11 mouse cellular contexts compared by ENCODE assay signal in genomic region chr1:82820179-82820578, GRCm38 (mm10). TPM values are rescaled to one million over a fixed set of nuclear protein-coding genes. Genes with fewer than 3 reads are reported as not detected.
DNase-seq lines count a peak whose midpoint lies in the region; ATAC-seq and TF ChIP-seq lines count a peak whose summit lies in the region.
"Had no signal": no experiment of that assay in that cellular context is flagged by ENCODE, and none has a peak within 500 bp of the region (broad histone marks: within the 10 kb centered on the region; RNA-seq: fewer than 3 reads in every experiment).

No protein-coding gene starts in this region.

- H3K27ac ChIP-seq in heart, embryonic 12.5 days (ENCODE audit: poor library complexity, severe bottlenecking): peak overlapping the region; percentile 50
- no peak overlapping the region for H3K27ac ChIP-seq in heart, adult 2 months
- H3K27ac ChIP-seq in limb, embryonic 11.5 days (replicated peaks; ENCODE audit: low read depth, low read length): no peak overlapping the region
- no peak overlapping the region for H3K27ac ChIP-seq in midbrain, embryonic 13.5 days
- H3K27ac ChIP-seq: neural tube, embryonic 12.5 days had no signal

- no peaks in the 10 kb centered on the region for H3K36me3 ChIP-seq in heart, embryonic 12.5 days
- no peaks in the 10 kb centered on the region for H3K36me3 ChIP-seq in heart, adult 2 months (ENCODE audit: control insufficient read depth, insufficient read depth, low read length)
- no peaks in the 10 kb centered on the region for H3K36me3 ChIP-seq in G1E (replicated peaks)
- H3K36me3 ChIP-seq in limb, embryonic 11.5 days (ENCODE audit: control insufficient read depth, insufficient read depth, low read length): no peaks in the 10 kb centered on the region
- H3K36me3 ChIP-seq in midbrain, embryonic 13.5 days: no peaks in the 10 kb centered on the region
- H3K36me3 ChIP-seq: neural tube, embryonic 12.5 days had no signal

- WGBS in heart, embryonic 12.5 days: 26% methylated on average over 15 of the region's 15 CpGs
- WGBS in heart, adult 2 months: 41% methylated on average over 15 of the region's 15 CpGs
- 61% methylated on average over 15 of the region's 15 CpGs for WGBS in limb, embryonic 11.5 days
- 73% methylated on average over 15 of the region's 15 CpGs for WGBS in midbrain, embryonic 13.5 days

- no peak overlapping the region for H3K4me3 ChIP-seq in heart, embryonic 12.5 days
- no peak overlapping the region for H3K4me3 ChIP-seq in heart, adult 2 months
- H3K4me3 ChIP-seq in G1E (ENCODE audit: low read depth, low read length): peak overlapping the region; percentile 67; the same call in 1 of the 2 replicates
- H3K4me3 ChIP-seq in limb, embryonic 11.5 days (ENCODE audit: low read depth, low read length): no peak overlapping the region
- no peak overlapping the region for H3K4me3 ChIP-seq in midbrain, embryonic 13.5 days (replicated peaks)
- H3K4me3 ChIP-seq: neural tube, embryonic 12.5 days had no signal

- H3K9ac ChIP-seq in heart, embryonic 12.5 days: peak overlapping the region; percentile 19; the same call in 1 of the 2 replicates
- H3K9ac ChIP-seq in heart, adult 2 months (ENCODE audit: low read depth, low read length): no peak overlapping the region
- H3K9ac ChIP-seq in limb, embryonic 11.5 days (ENCODE audit: low read length): no peak overlapping the region
- no peak overlapping the region for H3K9ac ChIP-seq in midbrain, embryonic 13.5 days (replicated peaks)
- H3K9ac ChIP-seq: neural tube, embryonic 12.5 days had no signal

- TF ChIP-seq EP300 in heart, adult 2 months (IDR thresholded peaks at IDR 0.05; ENCODE audit: insufficient read depth, low read depth, low read length): no peak

- no peaks in the 10 kb centered on the region for H3K27me3 ChIP-seq in heart, embryonic 12.5 days (replicated peaks)
- H3K27me3 ChIP-seq in heart, adult 2 months (ENCODE audit: control insufficient read depth, insufficient read depth, low read length): no peaks in the 10 kb centered on the region
- no peaks in the 10 kb centered on the region for H3K27me3 ChIP-seq in G1E (ENCODE audit: insufficient read depth, low read length)
- H3K27me3 ChIP-seq in limb, embryonic 11.5 days (ENCODE audit: control insufficient read depth, insufficient read depth, low read length): no peaks in the 10 kb centered on the region
- H3K27me3 ChIP-seq in midbrain, embryonic 13.5 days: no peaks in the 10 kb centered on the region
- H3K27me3 ChIP-seq: neural tube, embryonic 12.5 days had no signal

- no peak for TF ChIP-seq POLR2A in heart, adult 2 months (IDR thresholded peaks at IDR 0.05; ENCODE audit: insufficient read depth, low read depth, low read length)

- H3K79me2 ChIP-seq in heart, adult 2 months (replicated peaks; ENCODE audit: control insufficient read depth, insufficient read depth, low read length): no peaks in the 10 kb centered on the region

- ATAC-seq in heart, embryonic 12.5 days (ENCODE audit: insufficient number of reproducible peaks, low FRiP score): peak; percentile 63; the same call in 1 of the 2 replicates
- peak; percentile 42 for ATAC-seq in G1E (ENCODE audit: extremely low read depth, insufficient number of reproducible peaks, low FRiP score, poor library complexity, severe bottlenecking)
- no peak for ATAC-seq in limb, embryonic 11.5 days (ENCODE audit: insufficient number of reproducible peaks, low FRiP score, low TSS enrichment, low read depth)
- no peak for ATAC-seq in midbrain, embryonic 13.5 days
- ATAC-seq: forebrain, embryonic 16.5 days had no signal

- peaks cover 35% of the 10 kb centered on the region for H3K4me1 ChIP-seq in heart, embryonic 12.5 days (replicated peaks)
- no peaks in the 10 kb centered on the region; the same call in 1 of the 2 replicates for H3K4me1 ChIP-seq in heart, adult 2 months (ENCODE audit: control insufficient read depth, insufficient read depth, low read length)
- H3K4me1 ChIP-seq in G1E (ENCODE audit: insufficient read depth, low read depth, low read length): peaks cover 82% of the 10 kb centered on the region
- no peaks in the 10 kb centered on the region for H3K4me1 ChIP-seq in limb, embryonic 11.5 days (ENCODE audit: control insufficient read depth, insufficient read depth, low read length)
- no peaks in the 10 kb centered on the region for H3K4me1 ChIP-seq in midbrain, embryonic 13.5 days (replicated peaks)

- peak overlapping the region; percentile 52 for H3K4me2 ChIP-seq in heart, embryonic 12.5 days
- no peak overlapping the region for H3K4me2 ChIP-seq in limb, embryonic 11.5 days (ENCODE audit: low read depth, severe bottlenecking)
- no peak overlapping the region for H3K4me2 ChIP-seq in midbrain, embryonic 13.5 days (replicated peaks)
- H3K4me2 ChIP-seq: neural tube, embryonic 12.5 days had no signal

- TF ChIP-seq CTCF in heart, adult 2 months (IDR thresholded peaks at IDR 0.05): no peak
- TF ChIP-seq CTCF in G1E (IDR thresholded peaks at IDR 0.05; ENCODE audit: low read depth, low read length): no peak

- no peaks in the 10 kb centered on the region for H3K9me3 ChIP-seq in heart, embryonic 12.5 days (replicated peaks)
- no peaks in the 10 kb centered on the region for H3K9me3 ChIP-seq in G1E (replicated peaks)
- H3K9me3 ChIP-seq in limb, embryonic 11.5 days (ENCODE audit: control insufficient read depth, low read length): no peaks in the 10 kb centered on the region
- H3K9me3 ChIP-seq in midbrain, embryonic 13.5 days: no peaks in the 10 kb centered on the region
- H3K9me3 ChIP-seq: neural tube, embryonic 12.5 days had no signal

- intact Hi-C loops in heart, adult 2 months (cut with DNase I): no loop called here

- DNase-seq in heart, adult 2 months: no peak
- peak; percentile 46 for DNase-seq in CD4-positive, CD25-positive, alpha-beta regulatory T cell, adult 2 months (ENCODE audit: low read depth, low spot score)
- DNase-seq in G1E (ENCODE audit: low spot score): peak; percentile 17
- DNase-seq in limb, embryonic 11.5 days (ENCODE audit: low spot score): peak; percentile 32
- DNase-seq in cerebellum, adult 9-10 months: no peak

RNA-seq across cellular contexts. Expression of gene Agfg1, which starts 19.1 kb away (rescaled TPM):
- 46.4 and 47.0 TPM in 2 replicates for polyA plus RNA-seq in heart, embryonic 12.5 days (2016; fragmentation: Nextera tagmentation; extraction: Ambion mirVana)
- total RNA-seq in heart, adult 2 months (2021): 10 to 100 TPM; 27.9 to 29.8 TPM
- polyA plus RNA-seq in heart, adult 2 months (2012; rRNA removed): 28.2 and 47.5 TPM in 2 replicates
- total RNA-seq in G1E (2014; fragmentation: Nextera tagmentation) (303 and 306 TPM in 2 replicates), G1E (2017) (121 and 135 TPM in 2 replicates)
- 30.4 and 32.1 TPM in 2 replicates for polyA plus RNA-seq in G1E (2012)
- polyA plus RNA-seq in limb, embryonic 11.5 days (2014; fragmentation: Nextera tagmentation; extraction: Ambion mirVana): 39.8 and 42.1 TPM in 2 replicates
- polyA plus RNA-seq in midbrain, embryonic 13.5 days (2015; fragmentation: Nextera tagmentation; extraction: Ambion mirVana): 26.5 and 31.0 TPM in 2 replicates

RNA-seq across cellular contexts. Expression of gene Gm47791, which starts 49.1 kb away (rescaled TPM):
- polyA plus RNA-seq in heart, embryonic 12.5 days (2016; fragmentation: Nextera tagmentation; extraction: Ambion mirVana): not detected in 2 replicates
- total RNA-seq in heart, adult 2 months (2021): not detected
- polyA plus RNA-seq in heart, adult 2 months (2012; rRNA removed): not detected in 2 replicates
- not detected in 2 replicates for total RNA-seq in G1E (2014; fragmentation: Nextera tagmentation)
- total RNA-seq in G1E (2017): not detected in 2 replicates
- polyA plus RNA-seq in G1E (2012): not detected in 2 replicates
- polyA plus RNA-seq in limb, embryonic 11.5 days (2014; fragmentation: Nextera tagmentation; extraction: Ambion mirVana): not detected in 2 replicates
- not detected in 2 replicates for polyA plus RNA-seq in midbrain, embryonic 13.5 days (2015; fragmentation: Nextera tagmentation; extraction: Ambion mirVana)
- polyA plus RNA-seq: forebrain, embryonic 16.5 days; inflammation-experienced regulatory T-cells, adult 6 months; limb, embryonic 14.5 days; neural tube, embryonic 12.5 days had no signal

RNA-seq across cellular contexts. Expression of gene Tm4sf20, which starts 51.9 kb away (rescaled TPM):
- polyA plus RNA-seq in heart, embryonic 12.5 days (2016; fragmentation: Nextera tagmentation; extraction: Ambion mirVana): 0.17 TPM in 1 of 2 replicates, not detected in the other
- total RNA-seq in heart, adult 2 months (2021): not detected
- polyA plus RNA-seq in heart, adult 2 months (2012; rRNA removed): not detected in 2 replicates
- total RNA-seq in G1E (2014; fragmentation: Nextera tagmentation) (not detected in 2 replicates), G1E (2017) (not detected in 2 replicates)
- not detected in 2 replicates for polyA plus RNA-seq in G1E (2012)
- polyA plus RNA-seq in limb, embryonic 11.5 days (2014; fragmentation: Nextera tagmentation; extraction: Ambion mirVana): not detected in 2 replicates
- 0.11 and 0.22 TPM in 2 replicates for polyA plus RNA-seq in midbrain, embryonic 13.5 days (2015; fragmentation: Nextera tagmentation; extraction: Ambion mirVana)
- polyA plus RNA-seq: forebrain, embryonic 16.5 days; limb, embryonic 14.5 days had no signal

Comparison
In these comparisons a context has a peak if more than half of its experiments do, and no peak if none do; other contexts are left out.
1. ATAC-seq: peak in heart, embryonic 12.5 days (single experiment) and G1E (single experiment); none in limb, embryonic 11.5 days (single experiment) and midbrain, embryonic 13.5 days (single experiment).
2. DNase-seq: peak in CD4-positive, CD25-positive, alpha-beta regulatory T cell, adult 2 months (single experiment), G1E (single experiment) and limb, embryonic 11.5 days (single experiment); none in heart, adult 2 months (0 of 2) and cerebellum, adult 9-10 months (single experiment).